Mouse (Mus musculus) bone marrow macrophage, adult 2 months (primary cell): ENCODE measurements around the gene Mep1a.

Experiments
- CTCF ChIP-seq: IDR thresholded peaks from 2 replicates; pipeline ENCODE4 v1.5.1; 2012; ENCODE audit warnings: low read depth, mild to moderate bottlenecking, low read length, moderate library complexity
- POLR2A ChIP-seq: IDR thresholded peaks from 2 replicates; pipeline ENCODE4 v1.6.1; 2012; ENCODE audit warnings: mild to moderate bottlenecking, low read depth, low read length, borderline replicate concordance

DNA sequence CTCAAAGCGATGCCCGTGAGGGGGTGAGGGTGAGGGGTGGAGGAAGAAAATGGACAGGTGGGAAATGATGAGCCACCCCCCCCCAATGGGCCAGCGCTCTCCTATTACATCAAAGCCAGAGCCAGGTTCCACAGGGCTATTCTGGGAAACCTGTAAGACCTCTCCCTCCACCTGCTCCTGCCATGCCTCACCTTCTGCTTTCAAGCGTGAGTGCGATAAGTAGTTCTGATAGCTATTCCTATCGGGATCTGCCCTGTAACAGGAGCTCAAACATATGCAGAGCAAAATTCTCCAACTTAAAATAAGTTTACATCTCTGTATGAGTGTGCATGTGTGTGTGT is 2.0 kb upstream of the Mep1a start:
- no peak for TF ChIP-seq CTCF
- no peak for TF ChIP-seq POLR2A
